Mouse (Mus musculus) neural tube, embryonic 14.5 days (tissue): ENCODE results near the gene Clasp2. TPM values are rescaled to one million over a fixed set of nuclear protein-coding genes. Genes with fewer than 3 reads are reported as not detected.

Experiments
- ATAC-seq: fragments of 200-750 bp; cut with Nextera tagmentation; 2 replicates; pipeline ENCODE4 v1.8.0; 2017; ENCODE audit warnings: low read depth, mild to moderate bottlenecking, moderate TSS enrichment, moderate library complexity
- H3K27ac ChIP-seq: fragments of 300-500 bp; sonication (generic); 2 replicates; pipeline ENCODE4 v1.5.1; 2014; ENCODE audit warnings: low read depth, mild to moderate bottlenecking, control low read depth, low read length, moderate library complexity, mixed read lengths
- H3K27me3 ChIP-seq: fragments of 300-500 bp; sonication (generic); 2 replicates; pipeline ENCODE4 v1.6.1; 2014; ENCODE audit warnings: low read length; ENCODE audit not compliant: control insufficient read depth, insufficient read depth
- H3K36me3 ChIP-seq: fragments of 300-500 bp; sonication (generic); 2 replicates; pipeline ENCODE4 v1.6.1; 2014; ENCODE audit warnings: low read length, mixed read lengths; ENCODE audit not compliant: control insufficient read depth, insufficient read depth
- H3K4me1 ChIP-seq: fragments of 300-500 bp; sonication (generic); 2 replicates; pipeline ENCODE4 v1.6.1; 2014; ENCODE audit warnings: low read length; ENCODE audit not compliant: control insufficient read depth, insufficient read depth
- H3K4me2 ChIP-seq: fragments of 300-500 bp; sonication (generic); 2 replicates; pipeline ENCODE4 v1.6.1; 2014; ENCODE audit warnings: mild to moderate bottlenecking, low read depth, low read length, control low read depth
- H3K4me3 ChIP-seq: fragments of 300-500 bp; sonication (generic); 2 replicates; pipeline ENCODE4 v1.5.1; 2014; ENCODE audit warnings: low read depth, low read length, control low read depth, mixed read lengths
- H3K9ac ChIP-seq: fragments of 300-500 bp; sonication (generic); replicated peaks from 2 replicates; pipeline ENCODE4 v1.6.1; 2014; ENCODE audit warnings: low read depth, mild to moderate bottlenecking, control low read depth, low read length, mixed read lengths
- H3K9me3 ChIP-seq: fragments of 300-500 bp; sonication (generic); 2 replicates; pipeline ENCODE4 v1.6.1; 2016; ENCODE audit warnings: low read length; ENCODE audit not compliant: control insufficient read depth
- WGBS: fragments of 180-500 bp; shearing (Covaris S2); extraction: QIAGEN DNeasy Blood & Tissue Kit; methylation state at CpG from one replicate; pipeline ENCODE4 v1.1.7; 2014; 5-methylcytosine and 5-hydroxymethylcytosine counted together
- polyA plus RNA-seq: library from polyadenylated mRNA; unstranded; fragments of >200 nt; fragmentation: Nextera tagmentation; extraction: Ambion mirVana; gene quantifications from 2 replicates; pipeline ENCODE4 v1.2.1, GENCODE M21; 2014

The Clasp2 gene
- polyA plus RNA-seq, 1 experiment from 2014 or later: 176 TPM

DNA sequence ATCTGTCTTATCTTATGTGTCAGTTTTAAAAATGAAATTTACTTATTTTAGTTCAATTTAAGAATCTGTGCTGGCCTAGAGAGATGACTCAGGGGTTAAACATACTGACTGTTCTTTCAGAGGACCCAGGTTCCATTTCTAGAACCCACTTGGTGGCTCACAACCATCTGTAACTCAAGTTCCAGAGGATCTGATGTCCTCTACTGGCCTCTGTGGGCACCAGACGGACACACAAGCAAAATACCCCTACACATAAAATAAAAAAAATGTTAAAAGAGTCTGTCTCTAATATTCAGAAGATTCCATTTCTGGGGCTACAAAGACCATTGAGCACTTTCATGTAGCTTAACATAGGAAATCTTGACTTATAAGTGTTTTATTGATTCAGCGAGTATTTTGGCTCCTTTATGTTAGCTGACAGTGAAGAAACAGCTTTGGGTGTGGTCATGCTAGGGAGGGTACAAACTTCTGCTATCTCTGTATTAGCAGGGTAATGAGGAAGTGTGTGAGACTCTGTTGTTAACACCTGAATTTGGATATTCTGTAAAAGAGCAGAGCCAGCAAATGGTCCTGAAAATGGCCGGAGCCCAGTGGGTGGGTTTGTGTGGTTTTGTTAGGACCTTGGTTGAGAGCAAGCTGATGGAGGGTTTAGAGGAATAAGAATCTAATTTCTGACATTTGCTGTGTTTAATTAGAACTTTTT, 200.0 kb downstream of the Clasp2 start:
- 0 out of 2 replicates have a peak, but pooled peaks cover 3% of the 10 kb centered on the region for H3K36me3 ChIP-seq
- H3K9ac ChIP-seq: no peak overlapping the region
- no peak overlapping the region for H3K4me2 ChIP-seq
- no peaks in the 10 kb centered on the region for H3K27me3 ChIP-seq
- no peaks in the 10 kb centered on the region for H3K4me1 ChIP-seq
- no peak for ATAC-seq
- 92% methylated on average over 3 of the region's 3 CpGs for WGBS
- no peaks in the 10 kb centered on the region for H3K9me3 ChIP-seq
- no peak overlapping the region for H3K27ac ChIP-seq
- H3K4me3 ChIP-seq: no peak overlapping the region

DNA sequence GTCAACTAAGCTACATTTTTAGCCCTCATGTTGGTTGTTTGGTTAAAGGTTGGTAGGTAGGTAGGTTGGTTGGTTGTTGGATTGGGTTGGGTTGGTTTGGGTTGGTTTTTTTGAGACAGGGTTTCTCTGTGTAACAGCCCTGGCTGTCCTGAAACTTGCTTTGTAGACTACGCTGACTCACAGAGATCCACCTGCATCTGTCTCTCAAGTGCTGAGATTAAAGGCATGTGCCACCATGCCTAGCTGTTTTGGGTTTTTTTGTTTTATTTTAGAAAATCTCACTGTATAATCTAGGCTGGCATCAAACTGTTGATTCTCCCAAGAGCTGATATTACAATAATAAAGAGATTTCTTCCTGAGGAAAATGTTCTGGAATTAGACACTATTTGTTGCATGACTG, 202.1 kb downstream of the Clasp2 start:
- Histone ChIP-seq H3K4me3 (no peak overlapping the region), H3K27me3 (no peaks in the 10 kb centered on the region), H3K36me3 (peaks cover 10% of the 10 kb centered on the region; the same call in 1 of the 2 replicates), H3K9ac (no peak overlapping the region), H3K9me3 (no peaks in the 10 kb centered on the region), H3K27ac (no peak overlapping the region), H3K4me1 (no peaks in the 10 kb centered on the region), H3K4me2 (no peak overlapping the region)
- WGBS: 100% methylated on average over 1 of the region's 1 CpGs
- ATAC-seq: no peak

DNA sequence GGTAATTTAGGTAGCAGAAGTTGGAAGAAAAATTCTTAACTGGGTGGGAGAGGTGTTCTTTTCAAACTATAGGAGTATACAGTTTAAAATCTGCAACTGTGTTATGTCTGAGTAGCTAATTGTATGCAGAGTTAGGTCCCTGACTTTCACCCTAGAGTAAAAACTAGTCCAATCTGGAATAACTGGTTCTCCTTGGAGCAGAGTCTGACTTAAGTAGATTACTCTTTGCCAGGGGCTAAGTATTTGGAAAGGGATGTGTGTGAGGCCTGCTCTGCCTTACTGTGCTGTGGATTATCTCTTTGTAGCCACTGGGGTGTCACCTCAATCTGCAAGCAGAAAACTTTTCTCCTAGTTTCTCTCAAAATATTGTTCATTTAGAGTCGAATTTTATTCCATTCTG, 205.9 kb downstream of the Clasp2 start:
- no peak for ATAC-seq
- no peak overlapping the region for H3K27ac ChIP-seq
- 94% methylated on average over 1 of the region's 1 CpGs for WGBS

GRCm38 (mm10) chr9:113957777-113958176, 216.5 kb downstream of the Clasp2 start:
- no peaks in the 10 kb centered on the region for H3K27me3 ChIP-seq
- ATAC-seq: no peak
- no peaks in the 10 kb centered on the region for H3K4me1 ChIP-seq
- H3K27ac ChIP-seq: no peak overlapping the region
- H3K4me2 ChIP-seq: no peak overlapping the region
- H3K4me3 ChIP-seq: no peak overlapping the region
- no peak overlapping the region for H3K9ac ChIP-seq
- WGBS: 98% methylated on average over 4 of the region's 4 CpGs
- peaks cover 13% of the 10 kb centered on the region; the same call in 1 of the 2 replicates for H3K36me3 ChIP-seq
- no peaks in the 10 kb centered on the region for H3K9me3 ChIP-seq

More for the DNA sequence above, 205.9 kb downstream of the Clasp2 start:
- Histone ChIP-seq H3K27me3 (no peaks in the 10 kb centered on the region), H3K9me3 (no peaks in the 10 kb centered on the region), H3K4me1 (no peaks in the 10 kb centered on the region), H3K36me3 (peaks cover 10% of the 10 kb centered on the region; the same call in 1 of the 2 replicates), H3K4me3 (no peak overlapping the region), H3K9ac (no peak overlapping the region), H3K4me2 (no peak overlapping the region)

GRCm38 (mm10) chr9:113963718-113964117, 222.4 kb downstream of the Clasp2 start:
- H3K27ac ChIP-seq: no peak overlapping the region
- no peak overlapping the region for H3K9ac ChIP-seq
- H3K9me3 ChIP-seq: no peaks in the 10 kb centered on the region
- H3K4me1 ChIP-seq: no peaks in the 10 kb centered on the region
- H3K36me3 ChIP-seq: peaks cover 57% of the 10 kb centered on the region
- no peak overlapping the region for H3K4me2 ChIP-seq
- ATAC-seq: no peak
- no peaks in the 10 kb centered on the region for H3K27me3 ChIP-seq
- no peak overlapping the region for H3K4me3 ChIP-seq

DNA sequence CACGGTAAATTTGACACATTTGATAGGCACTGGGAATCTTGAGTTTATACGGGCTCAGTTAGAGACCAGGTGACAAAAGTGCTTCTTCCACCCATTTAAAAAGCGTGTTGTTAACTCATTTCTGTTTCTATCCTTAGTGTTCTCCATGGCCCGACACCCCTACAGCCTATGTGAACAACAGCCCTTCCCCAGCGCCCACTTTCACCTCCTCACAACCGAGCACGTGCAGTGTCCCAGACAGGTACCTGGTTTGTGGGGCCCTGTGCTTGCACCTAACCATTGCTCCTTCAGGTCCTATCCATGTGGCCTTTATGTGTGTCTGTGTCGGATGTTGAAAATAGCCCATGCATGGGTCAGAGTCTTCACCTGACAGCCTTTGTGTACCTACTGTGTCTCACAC, 223.1 kb downstream of the Clasp2 start:
- Histone ChIP-seq H3K9me3 (no peaks in the 10 kb centered on the region), H3K27ac (no peak overlapping the region), H3K4me3 (no peak overlapping the region), H3K9ac (no peak overlapping the region), H3K27me3 (no peaks in the 10 kb centered on the region), H3K4me1 (no peaks in the 10 kb centered on the region), H3K4me2 (no peak overlapping the region), H3K36me3 (peaks cover 59% of the 10 kb centered on the region)
- no peak for ATAC-seq
- WGBS: 94% methylated on average over 8 of the region's 8 CpGs

GRCm38 (mm10) chr9:113966838-113967237, 225.6 kb downstream of the Clasp2 start:
- no peak overlapping the region for H3K27ac ChIP-seq
- peaks cover 66% of the 10 kb centered on the region for H3K36me3 ChIP-seq
- H3K4me1 ChIP-seq: no peaks in the 10 kb centered on the region
- no peak overlapping the region for H3K4me3 ChIP-seq
- 95% methylated on average over 4 of the region's 4 CpGs for WGBS
- no peak overlapping the region for H3K4me2 ChIP-seq
- H3K27me3 ChIP-seq: no peaks in the 10 kb centered on the region
- no peak overlapping the region for H3K9ac ChIP-seq
- no peak for ATAC-seq
- H3K9me3 ChIP-seq: no peaks in the 10 kb centered on the region

DNA sequence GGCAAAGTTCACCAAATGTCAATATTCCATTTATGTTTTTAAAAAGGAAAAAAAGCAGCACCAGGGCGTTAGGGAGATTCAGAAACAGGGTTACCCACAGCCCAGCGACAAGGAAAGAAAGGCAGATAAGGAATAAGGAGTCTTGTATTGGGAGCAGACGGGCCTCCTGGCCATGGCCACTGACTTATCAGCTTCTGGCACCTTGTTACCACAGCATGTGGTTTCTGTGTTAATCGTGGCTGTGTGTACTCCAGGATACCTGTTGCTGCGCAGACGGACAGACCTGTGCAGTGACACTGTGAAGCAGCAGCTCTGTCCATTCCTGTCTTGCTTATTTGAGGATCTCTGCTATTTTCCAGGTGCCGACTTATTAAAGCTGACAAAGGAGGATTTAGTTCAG, 227.7 kb downstream of the Clasp2 start:
- Histone ChIP-seq H3K4me2 (no peak overlapping the region), H3K4me1 (no peaks in the 10 kb centered on the region), H3K27me3 (no peaks in the 10 kb centered on the region), H3K9ac (no peak overlapping the region), H3K9me3 (no peaks in the 10 kb centered on the region), H3K36me3 (peaks cover 66% of the 10 kb centered on the region), H3K27ac (no peak overlapping the region), H3K4me3 (no peak overlapping the region)
- no peak for ATAC-seq
- WGBS: 91% methylated on average over 7 of the region's 7 CpGs
